In genomic region chr9:57233767-57234166, GRCm38 (mm10) we compare ENCODE assay signal across 32 mouse cellular contexts. TPM values are rescaled to one million over a fixed set of nuclear protein-coding genes. Genes with fewer than 3 reads are reported as not detected.
A peak's percentile ranks its signal among the peaks of the same experiment; 100 is the strongest.
DNase-seq lines count a peak whose midpoint lies in the region; ATAC-seq lines count a peak whose summit lies in the region.
"Had no signal": no experiment of that assay in that cellular context is flagged by ENCODE, and none has a peak within 500 bp of the region (broad histone marks: within the 10 kb centered on the region; RNA-seq: fewer than 3 reads in every experiment).

No protein-coding gene starts in this region.

- no peaks in the 10 kb centered on the region for H3K4me1 ChIP-seq in midbrain, embryonic 14.5 days (ENCODE audit: control insufficient read depth, insufficient read depth, low read length)
- H3K4me1 ChIP-seq: midbrain, embryonic 13.5 days had no signal

- H3K27me3 ChIP-seq in midbrain, embryonic 14.5 days (ENCODE audit: control insufficient read depth, insufficient read depth, low read length) = no peaks in the 10 kb centered on the region
- H3K27me3 ChIP-seq: embryonic facial prominence, embryonic 15.5 days; limb, embryonic 15.5 days; midbrain, embryonic 13.5 days had no signal

- H3K4me3 ChIP-seq in macrophage (ENCODE audit: inconsistent target) = no peak overlapping the region
- H3K4me3 ChIP-seq in midbrain, embryonic 14.5 days (replicated peaks; ENCODE audit: low read depth, low read length) = no peak overlapping the region
- H3K4me3 ChIP-seq: embryonic facial prominence, embryonic 15.5 days; heart, adult 2 months; layer of hippocampus, adult 2 months; limb, embryonic 15.5 days; liver, embryonic 15.5 days; midbrain, embryonic 13.5 days had no signal

- no peaks in the 10 kb centered on the region for H3K36me3 ChIP-seq in macrophage (ENCODE audit: inconsistent target)
- no peaks in the 10 kb centered on the region for H3K36me3 ChIP-seq in midbrain, embryonic 14.5 days (ENCODE audit: control insufficient read depth, insufficient read depth, low read length)
- H3K36me3 ChIP-seq: embryonic facial prominence, embryonic 15.5 days; G1E; limb, embryonic 15.5 days; liver, embryonic 15.5 days; midbrain, embryonic 13.5 days had no signal

- WGBS in macrophage (ENCODE audit: missing documents) = 7% methylated on average over 3 of the region's 3 CpGs
- WGBS in midbrain, embryonic 14.5 days = 87% methylated on average over 3 of the region's 3 CpGs

- DNase-seq in lung, postnatal 36 days = peak; percentile 57
- DNase-seq in lung, postnatal 10 days = no peak
- DNase-seq in NIH3T3 (ENCODE audit: low read depth) = peak; percentile 75
- DNase-seq in thymus, postnatal 0 days (ENCODE audit: low spot score) = no peak
- no peak for DNase-seq in midbrain, embryonic 14.5 days
- no peak for DNase-seq in kidney, adult 18-20 months
- DNase-seq: adrenal gland, adult 8-10 months; cerebellum, adult 11 months; cerebellum, postnatal 25 days; embryo, embryonic 11 days; heart, adult 2 months; kidney, adult 11 months; kidney, postnatal 10 days; lung, postnatal 14 days; right cerebral cortex, postnatal 4 days; thymus, adult 2 months had no signal

- no peak overlapping the region for H3K4me2 ChIP-seq in midbrain, embryonic 14.5 days (ENCODE audit: low read length)
- H3K4me2 ChIP-seq: embryonic facial prominence, embryonic 15.5 days; limb, embryonic 15.5 days; liver, embryonic 15.5 days; midbrain, embryonic 13.5 days had no signal

- no peak for ATAC-seq in midbrain, embryonic 14.5 days (ENCODE audit: low FRiP score, low TSS enrichment)
- ATAC-seq: CD4-positive, CD25-positive, alpha-beta regulatory T cell, adult 4 months; midbrain, embryonic 13.5 days had no signal

- H3K27ac ChIP-seq in macrophage = peak overlapping the region; percentile 89
- no peak overlapping the region for H3K27ac ChIP-seq in midbrain, embryonic 14.5 days (replicated peaks; ENCODE audit: low read depth, low read length)
- H3K27ac ChIP-seq: embryonic facial prominence, embryonic 15.5 days; heart, adult 2 months; layer of hippocampus, adult 2 months; limb, embryonic 15.5 days; liver, embryonic 15.5 days; midbrain, embryonic 13.5 days had no signal

- H3K9ac ChIP-seq in midbrain, embryonic 14.5 days (replicated peaks; ENCODE audit: low read length) = no peak overlapping the region
- H3K9ac ChIP-seq: embryonic facial prominence, embryonic 15.5 days; limb, embryonic 15.5 days; liver, embryonic 15.5 days; midbrain, embryonic 13.5 days had no signal

- H3K9me3 ChIP-seq in midbrain, embryonic 14.5 days (ENCODE audit: control insufficient read depth, low read length) = no peaks in the 10 kb centered on the region
- H3K9me3 ChIP-seq: embryonic facial prominence, embryonic 15.5 days; G1E; limb, embryonic 15.5 days; liver, embryonic 15.5 days; midbrain, embryonic 13.5 days had no signal

- no peaks in the 10 kb centered on the region for H3K79me2 ChIP-seq in macrophage (ENCODE audit: inconsistent target)

RNA-seq across cellular contexts. Expression of gene Trcg1, which starts 2.6 kb away (rescaled TPM):
- not detected for total RNA-seq in macrophage (2018; cell fraction: chromatin; rRNA removed)
- total RNA-seq in macrophage (2018; cell fraction: cytosol; rRNA removed) = not detected
- not detected for total RNA-seq in macrophage (2018; cell fraction: nucleus; rRNA removed)
- polyA plus RNA-seq in macrophage (2018) = not detected in 3 replicates
- polyA plus RNA-seq in thymus, postnatal 0 days (2015; fragmentation: Nextera tagmentation; extraction: Ambion mirVana) = 0.04 TPM in 1 of 2 replicates, not detected in the other
- not detected in 2 replicates for polyA plus RNA-seq in midbrain, embryonic 14.5 days (2014; fragmentation: Nextera tagmentation; extraction: Ambion mirVana)
- total RNA-seq: adrenal gland, adult 8-10 months; gastrocnemius, adult 8-10 months; heart, adult 2 months; hematopoietic stem cell, adult 5-6 weeks; layer of hippocampus, adult 2 months; left cerebral cortex, adult 18-20 months; left cerebral cortex, postnatal 36 days had no signal
- polyA plus RNA-seq: brain, embryonic 14.5 days; CD4-positive, CD25-positive, alpha-beta regulatory T cell, adult 4 months; embryonic facial prominence, embryonic 15.5 days; forebrain, embryonic 11.5 days; G1E; heart, adult 2 months; heart, embryonic 16.5 days; limb, embryonic 15.5 days; liver, embryonic 15.5 days; midbrain, embryonic 13.5 days; stomach, embryonic 16.5 days had no signal

RNA-seq across cellular contexts. Expression of gene 1700017B05Rik, which starts 28.6 kb away (rescaled TPM):
- total RNA-seq in macrophage (2018; cell fraction: chromatin; rRNA removed) = 10 to 100 TPM in 25 of 26 experiments, 1 to 10 TPM in 1; 9.0 to 72.2 (median 30.8) TPM
- total RNA-seq in macrophage (2018; cell fraction: cytosol; rRNA removed) = 10 to 100 TPM; 11.1 to 49.5 (median 21.7) TPM
- total RNA-seq in macrophage (2018; cell fraction: nucleus; rRNA removed) = 10 to 100 TPM; 12.8 to 74.9 (median 31.7) TPM
- 20.1 to 60.1 TPM (median 39.1 TPM) in 3 replicates for polyA plus RNA-seq in macrophage (2018)
- 29.3 and 30.0 TPM in 2 replicates for polyA plus RNA-seq in thymus, postnatal 0 days (2015; fragmentation: Nextera tagmentation; extraction: Ambion mirVana)
- 3.3 and 4.4 TPM in 2 replicates for polyA plus RNA-seq in midbrain, embryonic 14.5 days (2014; fragmentation: Nextera tagmentation; extraction: Ambion mirVana)

Comparison
In these comparisons a context has a peak if more than half of its experiments do, and no peak if none do; other contexts are left out.
1. DNase-seq: peak in lung, postnatal 36 days (single experiment) and NIH3T3 (single experiment); none in lung, postnatal 10 days (single experiment), thymus, postnatal 0 days (single experiment), midbrain, embryonic 14.5 days (single experiment) and kidney, adult 18-20 months (single experiment).